In genomic region chr8:26868849-26869110, GRCm38 (mm10) we compare ENCODE assay signal across 24 mouse cellular contexts.
DNase-seq lines count a peak whose midpoint lies in the region; ATAC-seq lines count a peak whose summit lies in the region.
"Had no signal": no experiment of that assay in that cellular context is flagged by ENCODE, and none has a peak within 500 bp of the region (broad histone marks: within the 10 kb centered on the region; RNA-seq: fewer than 3 reads in every experiment).

No protein-coding gene starts in this region.

- H3K27ac ChIP-seq in embryonic facial prominence, embryonic 12.5 days, result peak overlapping the region; percentile 76
- H3K27ac ChIP-seq in limb, embryonic 11.5 days (replicated peaks; ENCODE audit: low read depth, low read length), result 0 out of 2 replicates have a peak overlapping the region, but pooled peaks have one; percentile 59
- no peak overlapping the region for H3K27ac ChIP-seq in heart, embryonic 12.5 days (ENCODE audit: poor library complexity, severe bottlenecking)
- H3K27ac ChIP-seq: embryonic facial prominence, embryonic 15.5 days; heart, embryonic 10.5 days; heart, embryonic 15.5 days; hindbrain, embryonic 14.5 days had no signal

- peaks cover 8% of the 10 kb centered on the region; the same call in 1 of the 2 replicates for H3K9me3 ChIP-seq in embryonic facial prominence, embryonic 12.5 days
- H3K9me3 ChIP-seq in limb, embryonic 11.5 days (ENCODE audit: control insufficient read depth, low read length), result peaks cover 10% of the 10 kb centered on the region
- peaks cover 15% of the 10 kb centered on the region for H3K9me3 ChIP-seq in heart, embryonic 12.5 days (replicated peaks)

- no peak overlapping the region for H3K4me3 ChIP-seq in embryonic facial prominence, embryonic 12.5 days
- no peak overlapping the region for H3K4me3 ChIP-seq in limb, embryonic 11.5 days (ENCODE audit: low read depth, low read length)
- no peak overlapping the region for H3K4me3 ChIP-seq in heart, embryonic 12.5 days
- H3K4me3 ChIP-seq: embryonic facial prominence, embryonic 15.5 days; erythroblast, embryonic 14.5 days; forebrain, embryonic 10.5 days; heart, embryonic 10.5 days; heart, embryonic 15.5 days had no signal

- H3K36me3 ChIP-seq in embryonic facial prominence, embryonic 12.5 days, result no peaks in the 10 kb centered on the region
- no peaks in the 10 kb centered on the region for H3K36me3 ChIP-seq in limb, embryonic 11.5 days (ENCODE audit: control insufficient read depth, insufficient read depth, low read length)
- H3K36me3 ChIP-seq in heart, embryonic 12.5 days, result no peaks in the 10 kb centered on the region
- H3K36me3 ChIP-seq: embryonic facial prominence, embryonic 15.5 days; forebrain, embryonic 10.5 days; heart, embryonic 15.5 days had no signal

- no peaks in the 10 kb centered on the region for H3K27me3 ChIP-seq in embryonic facial prominence, embryonic 12.5 days
- no peaks in the 10 kb centered on the region for H3K27me3 ChIP-seq in limb, embryonic 11.5 days (ENCODE audit: control insufficient read depth, insufficient read depth, low read length)
- no peaks in the 10 kb centered on the region for H3K27me3 ChIP-seq in heart, embryonic 12.5 days (replicated peaks)
- H3K27me3 ChIP-seq: CH12.LX; embryonic facial prominence, embryonic 15.5 days; heart, embryonic 15.5 days; Patski had no signal

- H3K9ac ChIP-seq in embryonic facial prominence, embryonic 12.5 days, result no peak overlapping the region
- H3K9ac ChIP-seq in limb, embryonic 11.5 days (ENCODE audit: low read length), result no peak overlapping the region
- no peak overlapping the region for H3K9ac ChIP-seq in heart, embryonic 12.5 days
- H3K9ac ChIP-seq: embryonic facial prominence, embryonic 15.5 days; heart, embryonic 15.5 days; hindbrain, embryonic 14.5 days had no signal

- no peak overlapping the region for H3K4me2 ChIP-seq in embryonic facial prominence, embryonic 12.5 days (replicated peaks)
- no peak overlapping the region for H3K4me2 ChIP-seq in limb, embryonic 11.5 days (ENCODE audit: low read depth, severe bottlenecking)
- no peak overlapping the region for H3K4me2 ChIP-seq in heart, embryonic 12.5 days
- H3K4me2 ChIP-seq: embryonic facial prominence, embryonic 15.5 days; heart, embryonic 15.5 days; hindbrain, embryonic 14.5 days had no signal

- WGBS in embryonic facial prominence, embryonic 12.5 days, result 23% methylated on average over 2 of the region's 2 CpGs
- 44% methylated on average over 2 of the region's 2 CpGs for WGBS in limb, embryonic 11.5 days
- WGBS in heart, embryonic 12.5 days, result 69% methylated on average over 2 of the region's 2 CpGs

- peak; percentile 67 for DNase-seq in embryo, embryonic 11 days
- DNase-seq in embryo, embryonic 9.5 days (ENCODE audit: extremely low spot score), result no peak
- no peak for DNase-seq in limb, embryonic 11.5 days (ENCODE audit: low spot score)
- no peak for DNase-seq in heart, adult 8-10 months (ENCODE audit: low spot score)
- DNase-seq in ovary, postnatal 10 days (ENCODE audit: low spot score), result no peak
- DNase-seq: adrenal gland, postnatal 36 days; cerebellum, adult 8-10 months; cerebellum, postnatal 14 days; gastrocnemius, postnatal 36 days; heart, adult 11 months; heart, postnatal 14 days had no signal

- H3K4me1 ChIP-seq in embryonic facial prominence, embryonic 12.5 days, result peaks cover 12% of the 10 kb centered on the region
- peaks cover 23% of the 10 kb centered on the region for H3K4me1 ChIP-seq in limb, embryonic 11.5 days (ENCODE audit: control insufficient read depth, insufficient read depth, low read length)
- H3K4me1 ChIP-seq in heart, embryonic 12.5 days (replicated peaks), result peaks cover 18% of the 10 kb centered on the region
- H3K4me1 ChIP-seq: embryonic facial prominence, embryonic 15.5 days had no signal

- ATAC-seq in embryonic facial prominence, embryonic 12.5 days (ENCODE audit: insufficient number of reproducible peaks, insufficient read depth, low FRiP score, low TSS enrichment), result 0 out of 2 replicates have a peak, but pooled peaks have one; percentile 45
- ATAC-seq in limb, embryonic 11.5 days (ENCODE audit: insufficient number of reproducible peaks, low FRiP score, low TSS enrichment, low read depth), result no peak
- no peak for ATAC-seq in heart, embryonic 12.5 days (ENCODE audit: insufficient number of reproducible peaks, low FRiP score)
- ATAC-seq: activated CD4-positive, CD25-positive, alpha-beta regulatory T cell, adult 4 months; forebrain, embryonic 14.5 days; intestine, embryonic 16.5 days; Patski had no signal
